Mouse (Mus musculus): ENCODE results near the gene Dgkz.

DNA sequence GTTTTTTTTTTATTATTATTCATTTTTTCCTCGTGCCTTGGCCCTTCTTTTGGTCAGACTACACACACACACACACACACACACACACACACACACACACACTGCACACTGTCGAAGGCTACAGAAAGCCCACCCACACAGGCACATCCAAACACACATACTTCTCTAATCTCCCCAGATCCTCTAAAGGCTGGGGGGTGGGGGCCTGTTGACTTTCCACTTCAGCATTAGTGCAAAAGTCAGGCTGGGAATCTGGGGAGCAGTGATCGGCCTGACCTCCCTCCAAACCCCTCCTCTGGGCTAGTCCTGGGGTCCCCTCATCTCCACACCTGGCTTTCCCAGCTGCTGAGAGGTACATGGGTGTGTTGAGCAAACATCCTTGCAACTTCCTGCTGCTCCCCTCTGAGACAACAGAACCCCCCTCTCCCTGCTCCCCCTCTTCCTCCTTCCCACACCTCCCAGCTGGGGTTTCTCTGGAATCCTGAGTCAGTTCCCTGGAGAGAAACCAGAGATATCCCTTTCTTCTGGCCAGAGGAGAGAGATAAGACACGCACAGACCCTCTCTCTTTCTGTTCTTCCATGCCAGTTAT is 45.1 kb upstream of the Dgkz start:
- no peak for TF ChIP-seq ZC3H11A (IDR thresholded peaks at IDR 0.05; ENCODE audit: borderline replicate concordance, low read depth, low read length)
- no peak for TF ChIP-seq CHD2 (IDR thresholded peaks at IDR 0.05; ENCODE audit: low read depth, low read length)

Measured in ES-E14 (cell line).